Comparison of ENCODE assay signal across 10 mouse cellular contexts in the genomic region with DNA sequence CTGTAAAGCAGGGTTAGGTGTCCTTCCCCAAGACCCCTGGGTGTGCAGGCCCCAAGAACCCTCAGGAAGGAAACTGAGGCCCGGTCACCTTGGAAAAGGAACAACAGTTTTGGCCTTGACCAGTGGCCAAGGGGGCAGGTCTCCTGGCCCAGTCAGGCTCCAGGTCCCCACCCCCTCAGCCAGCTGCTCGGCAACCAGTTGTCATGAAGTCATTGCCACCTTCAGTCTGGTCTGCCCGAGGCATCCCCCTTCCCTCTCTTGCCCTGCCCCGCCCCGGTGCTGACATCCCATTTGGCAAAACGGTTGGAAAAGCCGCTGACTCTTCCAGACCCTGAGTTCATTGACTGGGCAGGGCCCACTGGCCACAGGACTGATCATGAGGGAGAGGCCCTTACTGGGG.
A peak's percentile ranks its signal among the peaks of the same experiment; 100 is the strongest.
DNase-seq lines count a peak whose midpoint lies in the region; ATAC-seq and TF ChIP-seq lines count a peak whose summit lies in the region.
"Had no signal": no experiment of that assay in that cellular context is flagged by ENCODE, and none has a peak within 500 bp of the region (broad histone marks: within the 10 kb centered on the region; RNA-seq: fewer than 3 reads in every experiment).

No protein-coding gene starts in this region.

- 44% methylated on average over 7 of the region's 7 CpGs for WGBS in lung, adult 2 months
- WGBS in limb, embryonic 10.5 days, result 45% methylated on average over 7 of the region's 7 CpGs

- H3K27ac ChIP-seq in limb, embryonic 10.5 days, result no peak overlapping the region
- H3K27ac ChIP-seq: embryonic facial prominence, embryonic 12.5 days; liver, embryonic 14.5 days had no signal

- no peaks in the 10 kb centered on the region for H3K36me3 ChIP-seq in limb, embryonic 10.5 days
- H3K36me3 ChIP-seq: embryonic facial prominence, embryonic 12.5 days had no signal

- peak; percentile 57 for DNase-seq in cerebellum, adult 9-11 months
- DNase-seq in lung, adult 18-20 months, result peak; percentile 51 to 61
- no peak for DNase-seq in lung, adult 2 months
- DNase-seq in gastrocnemius, postnatal 25 days, result peak; percentile 89
- DNase-seq in limb, embryonic 10.5 days (ENCODE audit: low spot score), result peak; percentile 30
- no peak for DNase-seq in frontal cortex, adult 2 months (ENCODE audit: extremely low spot score in 1 of 2, low spot score in 1 of 2)
- no peak for DNase-seq in left cerebral cortex, adult 8-10 months (ENCODE audit: low spot score in 2 of 2)

- ATAC-seq in cerebellum, adult (ENCODE audit: insufficient number of reproducible peaks, low FRiP score, low TSS enrichment), result no peak

- no peak for TF ChIP-seq POLR2A in lung, adult 2 months (IDR thresholded peaks at IDR 0.05; ENCODE audit: borderline replicate concordance, extremely low read depth, low read depth, low read length)

- TF ChIP-seq CTCF in lung, adult 2 months (IDR thresholded peaks at IDR 0.05; ENCODE audit: insufficient read depth, low read length), result no peak

- no peak overlapping the region for H3K4me3 ChIP-seq in lung, adult 2 months (replicated peaks; ENCODE audit: extremely low read depth, low read depth, low read length)
- H3K4me3 ChIP-seq in limb, embryonic 10.5 days, result no peak overlapping the region
- H3K4me3 ChIP-seq: embryonic facial prominence, embryonic 12.5 days had no signal

- H3K9me3 ChIP-seq in limb, embryonic 10.5 days (replicated peaks), result no peaks in the 10 kb centered on the region
- H3K9me3 ChIP-seq: embryonic facial prominence, embryonic 12.5 days had no signal

- H3K4me1 ChIP-seq in lung, adult 2 months (ENCODE audit: control insufficient read depth, insufficient read depth, low read length), result peaks cover 13% of the 10 kb centered on the region
- H3K4me1 ChIP-seq in limb, embryonic 10.5 days, result peaks cover 78% of the 10 kb centered on the region

- no peaks in the 10 kb centered on the region; the same call in 1 of the 2 replicates for H3K27me3 ChIP-seq in limb, embryonic 10.5 days (ENCODE audit: low read depth, poor library complexity, severe bottlenecking)
- H3K27me3 ChIP-seq: embryonic facial prominence, embryonic 12.5 days had no signal

Comparison
In these comparisons a context has a peak if more than half of its experiments do, and no peak if none do; other contexts are left out.
1. DNase-seq: peak in cerebellum, adult 9-11 months (single experiment), lung, adult 18-20 months (2 of 2), gastrocnemius, postnatal 25 days (single experiment) and limb, embryonic 10.5 days (single experiment); none in lung, adult 2 months (single experiment), frontal cortex, adult 2 months (0 of 2) and left cerebral cortex, adult 8-10 months (0 of 2).